Mouse (Mus musculus): ENCODE measurements around the gene Coro7. TPM values are rescaled to one million over a fixed set of nuclear protein-coding genes. Genes with fewer than 3 reads are reported as not detected.

Coro7 gene
- total RNA-seq, 2 experiments from 2014 or later: 99.4 to 104 TPM

Other genes with a start within 250 kb of the Coro7 start
- 10 to 100 TPM; 34.2 to 41.4 TPM for gene Srl, start 138.0 kb downstream of the Coro7 start, total RNA-seq (2021)
- gene Tfap4, start 119.9 kb downstream of the Coro7 start, total RNA-seq (2021): 10 to 100 TPM; 13.0 to 13.4 TPM
- 10 to 100 TPM; 29.0 to 32.8 TPM for gene Glis2, start 85.1 kb downstream of the Coro7 start, total RNA-seq (2021)
- gene Pam16, start 54.8 kb downstream of the Coro7 start, total RNA-seq (2021): 10 to 100 TPM; 76.7 to 85.7 TPM
- gene Vasn, start 39.8 kb downstream of the Coro7 start, total RNA-seq (2021): 1 to 10 TPM; 2.6 to 3.2 TPM
- 10 to 100 TPM; 40.0 to 40.2 TPM for gene Dnaja3, start 39.8 kb downstream of the Coro7 start, total RNA-seq (2021)
- 10 to 100 TPM; 26.6 to 28.8 TPM for gene Nmral1, start 39.6 kb upstream of the Coro7 start, total RNA-seq (2021)
- 10 to 100 TPM; 70.2 to 70.8 TPM for gene Hmox2, start 46.6 kb upstream of the Coro7 start, total RNA-seq (2021)
- 10 to 100 TPM; 89.0 to 93.5 TPM for gene Cdip1, start 110.5 kb upstream of the Coro7 start, total RNA-seq (2021)
- gene 4930562C15Rik, start 155.6 kb upstream of the Coro7 start, total RNA-seq (2021): not detected
- 10 to 100 TPM; 58.5 to 59.1 TPM for gene Ubald1, start 200.5 kb upstream of the Coro7 start, total RNA-seq (2021)
- gene Mgrn1, start 206.5 kb upstream of the Coro7 start, total RNA-seq (2021): 100 to 1,000 TPM; 152 to 163 TPM

Measured in left cerebral cortex, postnatal 4 days (tissue).